Mouse (Mus musculus) heart, embryonic 10.5 days (tissue): Measurements from ENCODE around the gene Nat10. TPM values are rescaled to one million over a fixed set of nuclear protein-coding genes. Genes with fewer than 3 reads are reported as not detected.

Source experiments
- DNase-seq: peaks from one replicate; pipeline ENCODE4 v3.0.0-alpha.2; 2017; ENCODE audit warnings: low spot score
- H3K27ac ChIP-seq: fragments of 300-500 bp; sonication (generic); 2 replicates; pipeline ENCODE4 v1.5.1; 2016; ENCODE audit warnings: mild to moderate bottlenecking
- H3K27me3 ChIP-seq: fragments of 300-500 bp; sonication (generic); 2 replicates; pipeline ENCODE4 v1.6.1; 2016; ENCODE audit warnings: mild to moderate bottlenecking; ENCODE audit not compliant: poor library complexity, insufficient read depth, severe bottlenecking
- H3K36me3 ChIP-seq: fragments of 300-500 bp; sonication (generic); 2 replicates; pipeline ENCODE4 v1.6.1; 2016; ENCODE audit warnings: mild to moderate bottlenecking, moderate library complexity
- H3K4me1 ChIP-seq: fragments of 300-500 bp; sonication (generic); 2 replicates; pipeline ENCODE4 v1.6.1; 2016; ENCODE audit warnings: mild to moderate bottlenecking
- H3K4me3 ChIP-seq: fragments of 300-500 bp; sonication (generic); 2 replicates; pipeline ENCODE4 v1.5.1; 2016; ENCODE audit warnings: mild to moderate bottlenecking, moderate library complexity
- H3K9me3 ChIP-seq: fragments of 300-500 bp; sonication (generic); 2 replicates; pipeline ENCODE4 v1.6.1; 2016; ENCODE audit warnings: mild to moderate bottlenecking, moderate library complexity
- WGBS: fragments of 180-500 bp; shearing (Covaris S2); methylation state at CpG from one replicate; pipeline ENCODE4 v1.1.7; 2016; 5-methylcytosine and 5-hydroxymethylcytosine counted together
- polyA plus RNA-seq: library from polyadenylated mRNA; unstranded; fragments of >200 nt; fragmentation: Nextera tagmentation; extraction: Ambion mirVana; gene quantifications from 2 replicates; pipeline ENCODE4 v1.2.1, GENCODE M21; 2016

Gene Nat10
- polyA plus RNA-seq, 1 experiment from 2014 or later, result 32.2 TPM

DNA sequence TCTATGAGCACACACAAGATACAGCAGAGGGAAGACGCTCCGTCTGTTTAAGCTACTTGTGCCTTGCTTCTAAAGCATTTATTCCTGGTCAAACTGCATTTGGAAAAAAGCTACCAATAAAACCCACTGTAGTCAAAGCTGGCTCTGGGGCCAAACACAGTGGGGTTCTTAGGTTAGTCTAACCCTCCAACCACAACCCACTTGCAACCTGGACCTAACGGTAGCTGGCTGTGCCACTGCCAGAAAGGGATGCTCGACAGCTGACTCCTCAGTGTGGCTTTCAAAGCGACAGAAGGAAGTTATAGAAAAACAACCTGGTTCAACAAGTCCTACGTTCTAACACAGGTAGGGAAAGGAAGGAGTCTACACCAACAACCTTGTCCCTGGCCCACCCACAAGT lies 29.6 kb downstream of the Nat10 start:
- DNase-seq, result no peak
- WGBS, result 94% methylated on average over 6 of the region's 6 CpGs
- Histone ChIP-seq H3K27me3 (no peaks in the 10 kb centered on the region), H3K27ac (no peak overlapping the region), H3K4me1 (no peaks in the 10 kb centered on the region), H3K4me3 (no peak overlapping the region), H3K9me3 (no peaks in the 10 kb centered on the region), H3K36me3 (peaks cover 94% of the 10 kb centered on the region)

DNA sequence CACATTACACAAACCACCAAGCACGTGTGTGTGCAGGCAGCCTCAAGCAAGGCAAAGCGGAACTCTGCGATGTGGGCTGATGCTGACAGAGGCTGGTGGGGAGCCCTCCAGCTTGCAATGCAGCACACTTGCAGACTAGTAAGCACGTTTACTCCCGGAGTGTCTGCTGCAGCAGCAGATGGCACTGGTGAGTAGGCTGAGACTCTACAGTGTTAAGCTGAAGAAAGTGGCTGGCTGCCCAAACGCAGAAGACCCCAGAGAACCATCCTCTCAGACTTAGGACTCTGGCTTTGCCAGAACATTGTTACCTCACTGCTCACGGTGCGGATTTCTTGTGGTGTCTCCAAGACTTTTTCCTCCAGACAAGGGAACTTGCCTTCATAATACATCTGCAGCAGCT lies 30.1 kb downstream of the Nat10 start:
- Histone ChIP-seq H3K4me1 (no peaks in the 10 kb centered on the region), H3K27me3 (no peaks in the 10 kb centered on the region), H3K36me3 (peaks cover 94% of the 10 kb centered on the region), H3K27ac (no peak overlapping the region), H3K4me3 (no peak overlapping the region), H3K9me3 (no peaks in the 10 kb centered on the region)
- WGBS, result 85% methylated on average over 8 of the region's 8 CpGs
- DNase-seq, result no peak

DNA sequence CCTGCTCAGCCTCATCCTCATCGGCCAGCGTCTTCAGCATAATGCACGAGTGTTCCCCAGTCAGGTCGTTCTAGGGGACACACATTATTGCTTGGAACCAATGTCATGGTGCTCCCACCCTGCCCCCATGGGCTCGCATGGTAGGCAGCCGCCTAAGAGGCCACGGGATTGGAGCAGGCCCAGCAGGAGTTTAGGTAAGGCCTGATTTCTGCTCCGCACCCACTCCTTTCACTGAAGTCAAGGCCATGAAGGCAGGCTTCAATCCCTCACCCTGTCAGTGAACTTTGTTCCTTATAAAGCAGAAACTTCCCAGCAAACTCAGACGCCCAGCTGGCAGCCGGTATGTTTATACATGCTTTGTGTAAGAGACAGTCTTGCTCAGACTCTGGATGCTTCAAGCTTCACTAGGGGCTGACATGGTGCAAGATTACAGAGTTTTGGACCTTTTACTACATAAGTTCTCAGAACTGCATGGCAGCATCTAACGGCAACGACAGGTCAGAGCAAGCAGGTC lies 33.0 kb downstream of the Nat10 start:
- H3K4me1 ChIP-seq, result no peaks in the 10 kb centered on the region
- no peak overlapping the region for H3K4me3 ChIP-seq
- H3K36me3 ChIP-seq, result peaks cover 96% of the 10 kb centered on the region
- WGBS, result 87% methylated on average over 12 of the region's 12 CpGs
- H3K9me3 ChIP-seq, result no peaks in the 10 kb centered on the region
- H3K27ac ChIP-seq, result no peak overlapping the region
- DNase-seq, result no peak
- no peaks in the 10 kb centered on the region for H3K27me3 ChIP-seq

DNA sequence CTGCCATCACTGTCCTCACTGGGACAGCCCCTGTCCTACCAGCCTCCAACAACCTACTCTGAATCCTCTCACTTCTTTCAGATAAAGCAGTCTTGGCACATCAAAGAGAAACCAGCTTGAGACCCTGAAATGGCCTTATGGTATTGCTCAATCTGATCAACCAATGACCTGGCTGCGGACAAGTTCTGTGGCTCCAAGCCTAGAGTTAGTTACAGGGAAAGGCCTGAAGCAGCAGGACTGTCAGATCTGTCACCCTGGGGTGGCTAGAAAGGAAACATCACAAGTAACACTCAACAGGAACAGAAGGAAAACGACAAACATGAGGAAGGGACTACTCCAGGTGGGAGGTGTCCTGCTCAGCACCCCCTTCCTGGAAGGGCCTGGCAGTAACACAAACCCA lies 36.5 kb downstream of the Nat10 start:
- no peaks in the 10 kb centered on the region for H3K9me3 ChIP-seq
- no peaks in the 10 kb centered on the region for H3K27me3 ChIP-seq
- peaks cover 92% of the 10 kb centered on the region for H3K36me3 ChIP-seq
- no peak for DNase-seq
- H3K4me1 ChIP-seq, result no peaks in the 10 kb centered on the region
- H3K27ac ChIP-seq, result no peak overlapping the region
- WGBS, result 80% methylated on average over 2 of the region's 2 CpGs
- no peak overlapping the region for H3K4me3 ChIP-seq

DNA sequence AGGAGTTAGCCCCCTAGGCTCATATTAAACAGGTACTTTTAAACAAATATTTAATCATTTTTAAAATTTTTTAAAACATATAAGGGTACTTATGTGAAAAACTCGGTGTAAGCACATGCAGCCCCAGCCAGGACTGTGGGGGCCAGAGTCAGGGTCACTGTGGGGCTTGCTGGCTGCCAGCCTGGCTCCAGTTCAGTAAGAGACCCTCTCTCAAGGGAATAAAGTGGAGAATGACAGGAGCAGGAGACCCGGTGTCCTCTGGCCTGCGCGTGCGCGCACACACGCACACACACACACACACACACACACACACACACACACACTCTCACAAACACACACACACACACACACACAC lies 41.8 kb downstream of the Nat10 start:
- Histone ChIP-seq H3K27me3 (no peaks in the 10 kb centered on the region), H3K36me3 (peaks cover 77% of the 10 kb centered on the region), H3K4me1 (peaks cover 23% of the 10 kb centered on the region), H3K9me3 (no peaks in the 10 kb centered on the region), H3K27ac (no peak overlapping the region), H3K4me3 (no peak overlapping the region)
- DNase-seq, result no peak
- WGBS, result 93% methylated on average over 7 of the region's 7 CpGs

DNA sequence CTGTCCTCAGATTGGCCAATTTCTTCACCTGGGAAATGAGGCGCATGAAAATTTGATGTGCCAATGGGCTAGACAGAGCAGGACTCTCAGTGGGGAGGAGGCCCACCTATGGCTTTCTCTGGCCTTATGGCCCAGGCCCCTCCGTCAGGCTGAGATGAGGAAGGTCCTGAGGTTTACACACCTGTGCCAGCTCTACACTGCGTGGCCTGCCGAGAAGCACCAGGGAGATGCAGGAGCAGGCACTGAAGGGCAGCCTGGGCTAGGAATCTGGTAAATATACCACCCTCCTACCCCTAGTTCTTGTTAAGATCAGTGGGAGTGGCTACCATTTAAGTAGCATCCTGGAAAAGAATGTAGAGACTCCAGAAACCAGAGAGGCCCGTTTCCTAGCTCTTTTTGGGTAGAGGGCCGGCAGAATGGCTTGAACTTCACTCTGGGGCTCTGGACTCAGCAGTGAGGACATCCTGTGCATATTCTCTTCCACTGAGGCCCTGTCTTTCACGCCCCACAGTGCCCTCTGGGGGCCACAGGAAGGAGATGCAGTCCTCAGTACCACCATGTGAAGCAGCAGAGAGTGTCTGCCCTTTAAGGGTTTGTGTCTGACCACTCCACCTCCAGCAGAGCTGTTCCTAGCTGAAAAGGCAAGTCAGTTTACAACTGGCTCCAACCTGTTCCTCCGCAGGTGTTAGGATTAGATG lies 42.3 kb downstream of the Nat10 start:
- Histone ChIP-seq H3K4me3 (no peak overlapping the region), H3K4me1 (peaks cover 23% of the 10 kb centered on the region), H3K27me3 (no peaks in the 10 kb centered on the region), H3K9me3 (no peaks in the 10 kb centered on the region), H3K27ac (no peak overlapping the region), H3K36me3 (peaks cover 75% of the 10 kb centered on the region)
- WGBS, result 64% methylated on average over 8 of the region's 8 CpGs
- peak; percentile 90 for DNase-seq

DNA sequence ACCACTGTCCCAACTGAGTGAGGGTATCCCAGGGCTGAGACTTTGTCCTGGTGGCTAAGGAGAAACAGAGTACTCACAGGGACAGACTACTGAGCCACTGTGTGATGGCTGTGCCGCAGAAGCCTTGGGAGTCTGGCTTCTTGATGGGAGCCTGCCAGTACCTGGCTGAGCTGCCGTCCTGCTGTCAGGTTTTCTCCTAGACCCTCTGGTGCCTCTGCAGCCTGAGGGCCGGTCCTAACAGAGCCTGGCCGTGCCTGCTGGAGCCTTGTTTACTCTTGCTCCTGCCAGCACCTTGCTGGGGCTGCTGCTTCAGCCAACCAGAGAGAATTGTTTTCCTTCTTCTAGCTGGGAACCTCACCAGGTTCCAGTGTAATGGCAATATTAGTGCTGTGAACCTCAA lies 46.7 kb downstream of the Nat10 start:
- DNase-seq, result no peak
- H3K27ac ChIP-seq, result no peak overlapping the region; the same call in 1 of the 2 replicates
- no peak overlapping the region for H3K4me3 ChIP-seq
- 70% methylated on average over 4 of the region's 4 CpGs for WGBS
- H3K4me1 ChIP-seq, result peaks cover 30% of the 10 kb centered on the region
- no peaks in the 10 kb centered on the region for H3K27me3 ChIP-seq
- no peaks in the 10 kb centered on the region for H3K9me3 ChIP-seq
- peaks cover 82% of the 10 kb centered on the region for H3K36me3 ChIP-seq

DNA sequence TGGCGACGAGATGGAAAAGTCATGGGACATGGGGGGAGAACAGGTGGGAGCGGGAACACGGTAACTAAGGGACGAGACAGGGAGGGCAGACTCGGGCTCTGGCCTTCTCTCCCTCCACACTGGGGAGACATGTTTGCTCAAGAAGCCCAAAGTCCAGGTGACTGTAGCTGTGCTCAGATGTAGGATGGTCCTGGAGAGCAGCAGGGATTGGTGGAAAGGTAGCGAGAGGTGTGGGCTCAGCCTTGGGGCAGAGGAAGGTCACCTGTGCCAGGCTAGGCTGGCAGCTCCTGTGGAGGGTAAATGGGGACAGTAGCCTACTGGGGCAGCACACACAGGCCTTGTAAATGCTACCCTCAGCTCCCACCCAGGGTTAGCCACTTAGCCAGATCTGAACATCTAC lies 47.2 kb downstream of the Nat10 start:
- H3K36me3 ChIP-seq, result peaks cover 85% of the 10 kb centered on the region
- H3K27ac ChIP-seq, result no peak overlapping the region
- DNase-seq, result no peak
- no peaks in the 10 kb centered on the region for H3K27me3 ChIP-seq
- no peaks in the 10 kb centered on the region for H3K9me3 ChIP-seq
- peaks cover 30% of the 10 kb centered on the region for H3K4me1 ChIP-seq
- no peak overlapping the region for H3K4me3 ChIP-seq
- WGBS, result 87% methylated on average over 7 of the region's 7 CpGs

DNA sequence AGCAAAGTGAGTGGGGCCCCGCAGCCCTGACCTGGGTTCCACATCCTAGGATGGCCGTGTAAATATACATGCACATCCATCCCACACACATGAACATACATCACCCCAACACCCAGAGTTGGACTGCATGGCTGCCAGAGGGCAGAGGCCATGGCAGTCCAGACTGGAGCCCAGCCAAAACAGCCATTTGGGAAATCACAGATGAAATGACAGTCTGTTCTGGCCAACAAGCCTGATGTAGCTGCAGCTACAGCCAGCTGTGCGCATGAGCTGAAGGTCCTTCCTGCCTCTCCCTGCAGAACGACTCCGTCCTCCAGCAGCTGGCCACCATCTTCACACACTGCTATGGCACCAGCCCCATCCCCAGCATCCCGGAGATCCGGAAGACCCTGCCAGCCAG lies 50.2 kb downstream of the Nat10 start:
- Histone ChIP-seq H3K9me3 (no peaks in the 10 kb centered on the region), H3K27me3 (no peaks in the 10 kb centered on the region), H3K4me3 (no peak overlapping the region), H3K27ac (no peak overlapping the region), H3K4me1 (peaks cover 34% of the 10 kb centered on the region), H3K36me3 (peaks cover 81% of the 10 kb centered on the region)
- WGBS, result 94% methylated on average over 7 of the region's 7 CpGs
- no peak for DNase-seq

DNA sequence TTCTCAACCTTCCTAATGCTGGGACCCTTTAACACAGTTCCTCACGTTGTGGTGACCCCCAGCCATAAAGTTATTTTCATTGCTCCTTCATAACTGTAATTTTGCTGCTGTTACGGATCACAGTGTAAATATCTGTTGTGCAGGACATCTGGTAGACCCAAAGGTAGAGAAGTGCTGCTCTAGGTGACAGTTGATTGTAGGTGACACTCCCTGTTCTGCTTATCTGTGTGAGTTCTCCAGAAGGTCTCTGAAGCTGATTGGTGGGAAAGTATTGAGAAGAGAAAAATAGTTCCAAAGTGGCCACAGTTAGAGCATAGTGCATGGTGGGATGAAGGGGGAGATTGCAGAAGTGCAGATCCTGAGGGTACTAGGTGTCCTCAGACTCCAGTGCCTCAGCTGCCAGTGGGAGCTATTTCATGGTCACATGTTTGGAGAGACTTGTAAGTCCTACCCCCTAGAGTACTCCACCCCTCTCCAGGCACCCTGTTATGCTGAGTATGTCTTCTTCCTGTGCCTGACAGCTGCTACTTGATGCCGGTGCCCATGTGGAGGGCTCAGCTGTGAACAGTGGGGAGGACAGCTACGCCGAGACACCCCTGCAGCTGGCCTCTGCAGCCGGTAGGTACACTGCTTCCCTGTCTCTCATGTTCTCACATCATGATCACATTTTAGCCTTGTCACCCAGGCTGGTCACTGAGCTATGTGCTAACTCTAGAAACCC lies 53.9 kb downstream of the Nat10 start:
- H3K27me3 ChIP-seq, result no peaks in the 10 kb centered on the region
- H3K9me3 ChIP-seq, result no peaks in the 10 kb centered on the region
- H3K4me1 ChIP-seq, result peaks cover 17% of the 10 kb centered on the region
- no peak overlapping the region for H3K4me3 ChIP-seq
- WGBS, result 69% methylated on average over 6 of the region's 6 CpGs
- no peak overlapping the region for H3K27ac ChIP-seq
- H3K36me3 ChIP-seq, result peaks cover 93% of the 10 kb centered on the region
- DNase-seq, result no peak

DNA sequence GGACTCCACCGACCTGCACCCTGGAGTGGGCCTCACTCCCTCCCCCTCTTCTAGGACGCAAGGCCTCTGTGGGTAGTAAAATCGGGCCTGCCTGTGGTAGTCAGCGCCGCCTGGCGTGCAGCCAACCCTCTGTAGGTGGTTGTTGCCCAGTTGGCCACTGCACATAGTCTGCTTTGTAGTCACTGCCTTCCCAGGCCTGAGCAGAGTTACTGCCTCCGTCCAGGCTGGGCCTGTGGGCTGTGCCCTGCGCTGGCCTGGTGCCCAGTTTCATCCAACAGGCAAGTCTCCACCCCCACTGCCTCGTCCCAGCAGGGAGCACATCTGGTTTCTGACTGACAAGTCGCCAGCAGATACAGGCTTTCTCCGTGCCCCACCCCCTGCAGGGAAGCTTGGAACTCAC lies 54.8 kb downstream of the Nat10 start:
- Histone ChIP-seq H3K4me3 (no peak overlapping the region), H3K9me3 (no peaks in the 10 kb centered on the region), H3K27me3 (no peaks in the 10 kb centered on the region), H3K27ac (0 out of 2 replicates have a peak overlapping the region, but pooled peaks have one; percentile 25), H3K4me1 (peaks cover 17% of the 10 kb centered on the region), H3K36me3 (peaks cover 93% of the 10 kb centered on the region)
- DNase-seq, result peak; percentile 89
- 41% methylated on average over 11 of the region's 11 CpGs for WGBS

DNA sequence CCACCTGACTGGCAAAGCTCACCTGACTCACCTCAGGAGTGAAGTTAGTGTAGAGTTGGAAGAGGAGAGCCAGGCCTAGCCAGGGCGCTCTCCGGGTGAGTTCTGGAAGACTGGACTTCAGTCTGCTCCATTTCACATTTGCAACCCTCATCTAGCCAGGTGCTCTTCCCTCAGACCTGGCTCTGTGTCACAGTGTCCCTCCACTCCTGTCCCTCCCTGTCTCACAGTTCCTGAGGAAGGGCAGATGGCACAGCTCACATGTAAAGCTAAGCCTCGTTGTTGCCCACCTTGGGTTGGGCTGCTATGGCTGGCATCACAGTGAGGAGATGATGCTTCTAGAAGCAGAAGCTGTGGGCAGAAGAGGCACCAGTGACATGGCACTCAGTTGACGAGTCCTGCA lies 55.2 kb downstream of the Nat10 start:
- no peak for DNase-seq
- WGBS, result 80% methylated on average over 4 of the region's 4 CpGs
- Histone ChIP-seq H3K4me1 (peaks cover 17% of the 10 kb centered on the region), H3K36me3 (peaks cover 93% of the 10 kb centered on the region), H3K4me3 (no peak overlapping the region), H3K27me3 (no peaks in the 10 kb centered on the region), H3K27ac (0 out of 2 replicates have a peak overlapping the region, but pooled peaks have one; percentile 25), H3K9me3 (no peaks in the 10 kb centered on the region)

DNA sequence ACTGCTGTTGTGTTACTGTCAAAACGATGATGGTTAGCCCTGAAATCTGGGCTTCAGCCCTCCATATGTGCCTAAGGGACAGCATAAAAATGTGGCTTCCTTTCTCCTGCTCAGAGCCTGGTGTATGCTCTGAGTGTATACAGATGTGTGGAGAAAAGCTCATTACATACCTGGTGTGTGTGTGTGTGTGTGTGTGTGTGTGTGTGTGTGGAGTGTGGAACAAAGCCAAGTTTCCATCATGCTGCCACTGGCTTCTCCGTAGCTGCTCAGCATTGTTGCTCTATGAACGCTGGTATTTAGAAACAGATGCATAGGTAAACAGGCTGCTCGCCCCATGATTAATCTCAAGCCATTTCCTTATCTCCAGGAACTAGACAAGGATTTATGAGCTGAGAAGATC lies 57.2 kb downstream of the Nat10 start:
- H3K27me3 ChIP-seq, result no peaks in the 10 kb centered on the region
- H3K9me3 ChIP-seq, result no peaks in the 10 kb centered on the region
- 65% methylated on average over 4 of the region's 4 CpGs for WGBS
- no peak for DNase-seq
- H3K4me3 ChIP-seq, result no peak overlapping the region
- no peak overlapping the region for H3K27ac ChIP-seq
- H3K4me1 ChIP-seq, result peaks cover 23% of the 10 kb centered on the region
- peaks cover 76% of the 10 kb centered on the region for H3K36me3 ChIP-seq
